Mouse (Mus musculus): ENCODE data around the gene Tmtc2.

DNA sequence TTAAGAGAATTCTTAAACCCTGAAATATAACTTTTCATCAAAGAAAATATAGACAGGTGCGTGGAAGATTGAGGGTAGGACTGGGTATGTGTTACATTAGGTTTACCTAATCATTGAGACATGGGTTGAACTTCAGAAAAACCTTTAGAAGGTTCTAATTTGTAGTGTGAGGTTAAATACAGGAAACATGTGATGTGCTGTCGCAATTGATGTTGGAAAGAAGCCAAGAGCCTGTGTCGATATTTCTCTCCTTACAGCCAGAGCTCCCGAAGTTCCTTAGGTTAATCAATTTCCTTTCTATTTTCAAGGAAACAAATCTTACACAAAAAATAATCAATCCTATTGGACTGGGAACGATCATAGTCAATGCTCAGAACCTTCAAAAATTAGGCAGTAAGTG lies 261.3 kb downstream of the Tmtc2 start:
- no peak for TF ChIP-seq CTCF (IDR thresholded peaks at IDR 0.05; ENCODE audit: extremely low read depth, insufficient read depth, insufficient read length, insufficient replicate concordance)
- TF ChIP-seq POLR2A (IDR thresholded peaks at IDR 0.05; ENCODE audit: low read depth, low read length) = no peak

All from spleen, adult 2 months (tissue).